Mouse (Mus musculus): ENCODE measurements at regions not wholly inside any gene's neighbourhood (a gene's known extent, or its start where the extent isn't known, plus 50 kb on each side); places are given as distances from the start of the nearest gene placed in this dataset.

DNA sequence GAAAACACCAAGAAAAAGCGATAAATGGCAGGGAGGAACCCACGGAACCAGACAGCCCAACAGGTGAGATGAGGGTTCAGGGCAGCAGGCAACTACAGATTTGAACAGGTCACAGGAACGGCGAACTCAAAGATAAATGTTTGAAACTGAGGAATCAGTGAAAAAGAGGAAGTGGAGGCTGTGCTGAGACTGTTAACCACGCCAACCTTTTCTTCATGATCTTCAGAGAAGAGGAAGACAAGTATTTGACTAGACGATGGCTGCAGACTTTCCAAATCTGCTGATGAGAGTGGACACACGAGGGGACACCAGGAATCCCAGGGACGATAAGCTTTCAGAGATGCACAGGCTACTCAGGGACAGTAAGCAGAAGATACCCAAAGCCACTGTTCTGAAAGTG lies 740.1 kb upstream of the Car8 start:
- no peak for TF ChIP-seq TAL1 (conservative IDR thresholded peaks at IDR 0.05; ENCODE audit: low read depth, low read length)
- TF ChIP-seq CTCF (IDR thresholded peaks at IDR 0.05; ENCODE audit: low read depth, low read length): no peak
- no peak for TF ChIP-seq GATA1 (IDR thresholded peaks at IDR 0.05; ENCODE audit: borderline replicate concordance, low read length)
